Mouse (Mus musculus): ENCODE results near the gene Eif4a1.
"Not testable (repeated sequence)": the region's sequence is repeated elsewhere in the genome, so short reads cannot be mapped to it uniquely, and the experiment has no call there.

The Eif4a1 gene

GRCm38 (mm10) chr11:69632284-69633089 is 39.7 kb downstream of the Eif4a1 start, which contains the start of gene Fxr2:
Gene Fxr2 (plus strand): TSS chr11:69632990.
- DNase-seq = peak; percentile 100

- no peak for DNase-seq
These were observed 42.4 kb downstream of the Eif4a1 start for GRCm38 (mm10) chr11:69629802-69630201.

GRCm38 (mm10) chr11:69628286-69628685 is 43.9 kb downstream of the Eif4a1 start:
- peak; percentile 84 to 90 for DNase-seq

GRCm38 (mm10) chr11:69624339-69624738 is 47.9 kb downstream of the Eif4a1 start:
- DNase-seq = not testable (repeated sequence)

GRCm38 (mm10) chr11:69623006-69623405 is 49.2 kb downstream of the Eif4a1 start:
- no peak for DNase-seq

- peak; percentile 51 to 57 for DNase-seq
These were observed 49.8 kb downstream of the Eif4a1 start for GRCm38 (mm10) chr11:69622406-69622805.

GRCm38 (mm10) chr11:69621571-69622268 is 50.5 kb downstream of the Eif4a1 start, which contains the start of gene Sat2:
Gene Sat2 (plus strand): TSS chr11:69622024.
- DNase-seq = peak; percentile 53 to 68

GRCm38 (mm10) chr11:69620394-69621081 is 51.7 kb downstream of the Eif4a1 start:
- no peak for DNase-seq

- no peak for DNase-seq
These were observed 54.4 kb downstream of the Eif4a1 start, which contains the start of gene Shbg for GRCm38 (mm10) chr11:69617805-69618204. Gene Shbg (minus strand): TSS chr11:69617905.

All from cerebellum, adult 18-20 months (tissue).